In genomic region chr7:112386521-112386920, GRCm38 (mm10) we compare ENCODE assay signal across 24 mouse cellular contexts. TPM values are rescaled to one million over a fixed set of nuclear protein-coding genes. Genes with fewer than 3 reads are reported as not detected.
"Had no signal": no experiment of that assay in that cellular context is flagged by ENCODE, and none has a peak within 500 bp of the region (broad histone marks: within the 10 kb centered on the region; RNA-seq: fewer than 3 reads in every experiment).

No protein-coding gene starts in this region.

- H3K4me2 ChIP-seq: heart, embryonic 11.5 days; heart, embryonic 13.5 days; heart, embryonic 15.5 days; hindbrain, embryonic 13.5 days; hindbrain, embryonic 15.5 days; limb, embryonic 12.5 days had no signal

- H3K9me3 ChIP-seq: heart, embryonic 13.5 days; heart, embryonic 15.5 days; hindbrain, embryonic 13.5 days; hindbrain, embryonic 15.5 days; limb, embryonic 10.5 days; limb, embryonic 12.5 days had no signal

- H3K4me3 ChIP-seq: heart, adult 2 months; heart, embryonic 13.5 days; heart, embryonic 15.5 days; hindbrain, embryonic 13.5 days; hindbrain, embryonic 15.5 days; layer of hippocampus, adult 2 months; left cerebral cortex, adult 2 months; limb, embryonic 10.5 days; limb, embryonic 12.5 days had no signal

- H3K36me3 ChIP-seq: hindbrain, embryonic 13.5 days; hindbrain, embryonic 15.5 days; limb, embryonic 10.5 days; limb, embryonic 12.5 days had no signal

- DNase-seq: gastrocnemius, postnatal 14 days; gastrocnemius, postnatal 36 days; heart, adult 11 months; heart, adult 2 months; heart, postnatal 14 days; heart, postnatal 36 days; kidney, adult 11 months; kidney, adult 8-10 months; kidney, postnatal 10 days; kidney, postnatal 25 days; kidney, postnatal 4 days had no signal

- ATAC-seq: forebrain, embryonic 16.5 days; hindbrain, postnatal 0 days; intestine, embryonic 16.5 days had no signal

- H3K27ac ChIP-seq: heart, adult 2 months; heart, embryonic 13.5 days; heart, embryonic 15.5 days; hindbrain, embryonic 13.5 days; hindbrain, embryonic 15.5 days; hindbrain, postnatal 0 days; layer of hippocampus, adult 2 months; left cerebral cortex, adult 2 months; limb, embryonic 10.5 days; limb, embryonic 12.5 days had no signal

- H3K27me3 ChIP-seq: heart, embryonic 13.5 days; heart, embryonic 15.5 days; hindbrain, embryonic 13.5 days; hindbrain, embryonic 15.5 days; limb, embryonic 12.5 days had no signal

- H3K9ac ChIP-seq: heart, embryonic 13.5 days; heart, embryonic 15.5 days; hindbrain, embryonic 13.5 days; hindbrain, embryonic 15.5 days; limb, embryonic 12.5 days had no signal

RNA-seq across cellular contexts. Expression of gene Parva, which starts 40.8 kb away (rescaled TPM):
- total RNA-seq: hematopoietic stem cell, adult 5-6 weeks had no signal
